Mouse (Mus musculus): ENCODE results near the gene Panx1. TPM values are rescaled to one million over a fixed set of nuclear protein-coding genes. Genes with fewer than 3 reads are reported as not detected.

Panx1 gene
- polyA plus RNA-seq, 1 experiment from 2014 or later = 77.7 TPM

DNA sequence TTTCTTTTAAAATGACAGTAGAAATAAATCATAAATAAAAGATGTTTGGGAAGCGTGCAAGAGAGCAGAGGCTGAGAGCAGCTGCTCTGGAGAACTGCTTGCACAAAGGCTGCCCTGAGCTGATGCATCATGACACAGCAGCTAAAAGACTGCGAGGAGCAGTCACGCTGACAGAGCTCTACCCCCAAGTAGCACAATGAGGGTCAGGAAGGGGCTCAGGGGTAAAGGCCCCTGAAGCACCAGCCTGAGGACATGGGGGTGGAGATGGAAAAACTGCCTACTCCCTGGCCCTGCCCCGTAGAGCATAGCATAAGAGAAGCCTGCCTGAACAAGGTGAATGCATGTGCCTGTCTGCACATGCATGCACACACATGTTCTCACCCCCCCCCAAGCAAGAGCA lies 8.5 kb downstream of the Panx1 start:
- peak; percentile 27 for DNase-seq (ENCODE audit: low spot score)
- Histone ChIP-seq H3K4me3 (no peak overlapping the region), H3K9me3 (replicated peaks) (no peaks in the 10 kb centered on the region; the same call in 1 of the 2 replicates), H3K27ac (replicated peaks) (peak overlapping the region; percentile 74), H3K27me3 (ENCODE audit: low read depth, poor library complexity, severe bottlenecking) (no peaks in the 10 kb centered on the region), H3K36me3 (peaks cover 40% of the 10 kb centered on the region), H3K4me1 (peaks cover 22% of the 10 kb centered on the region)
- 42% methylated on average over 4 of the region's 4 CpGs for WGBS

DNA sequence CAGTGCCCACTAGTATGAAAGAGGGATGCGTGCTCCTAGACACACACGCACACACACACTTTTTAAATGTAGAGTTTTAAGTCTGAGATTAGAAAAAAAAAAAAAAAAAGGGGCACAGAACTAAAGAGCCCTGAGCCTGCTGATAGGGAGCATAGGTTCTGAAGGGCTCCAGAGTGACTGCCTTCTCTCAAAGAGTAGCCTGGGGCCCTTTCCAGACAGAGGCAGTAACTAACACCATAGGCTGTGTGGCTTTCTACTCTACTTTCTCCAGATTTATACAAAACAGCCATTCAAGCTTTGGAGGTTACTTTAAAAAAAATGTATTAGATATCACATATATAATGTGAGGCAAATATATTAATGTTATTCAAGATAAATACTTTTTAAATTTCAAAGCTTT lies 8.9 kb downstream of the Panx1 start:
- Histone ChIP-seq H3K9me3 (replicated peaks) (no peaks in the 10 kb centered on the region; the same call in 1 of the 2 replicates), H3K4me1 (peaks cover 22% of the 10 kb centered on the region), H3K4me3 (no peak overlapping the region), H3K36me3 (peaks cover 40% of the 10 kb centered on the region), H3K27ac (replicated peaks) (peak overlapping the region; percentile 61; the same call in 1 of the 2 replicates), H3K27me3 (ENCODE audit: low read depth, poor library complexity, severe bottlenecking) (no peaks in the 10 kb centered on the region)
- WGBS = 93% methylated on average over 2 of the region's 2 CpGs
- DNase-seq (ENCODE audit: low spot score) = no peak

DNA sequence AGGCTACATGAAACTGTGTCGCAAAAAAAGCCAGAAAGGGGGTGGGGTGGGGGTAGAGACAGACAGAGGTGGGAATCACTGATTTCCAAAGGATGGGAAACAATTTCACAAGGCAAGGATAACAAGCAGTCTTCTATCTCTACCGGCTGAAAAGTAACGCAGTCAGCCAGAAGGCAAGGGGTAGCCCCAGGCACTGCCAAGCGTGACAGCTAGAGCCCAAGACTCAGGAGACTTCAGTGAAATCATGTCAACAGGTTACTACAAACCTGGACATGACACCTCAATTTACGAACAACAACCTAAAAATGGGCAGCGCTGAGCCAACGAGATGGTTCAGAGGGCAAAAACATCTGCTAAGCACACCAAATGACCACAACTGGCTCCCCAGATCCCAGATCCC lies 9.3 kb downstream of the Panx1 start:
- H3K4me1 ChIP-seq = peaks cover 22% of the 10 kb centered on the region
- H3K27me3 ChIP-seq (ENCODE audit: low read depth, poor library complexity, severe bottlenecking) = no peaks in the 10 kb centered on the region
- no peaks in the 10 kb centered on the region; the same call in 1 of the 2 replicates for H3K9me3 ChIP-seq (replicated peaks)
- 88% methylated on average over 7 of the region's 7 CpGs for WGBS
- H3K4me3 ChIP-seq = no peak overlapping the region
- DNase-seq (ENCODE audit: low spot score) = no peak
- 0 out of 2 replicates have a peak overlapping the region, but pooled peaks have one; percentile 61 for H3K27ac ChIP-seq (replicated peaks)
- peaks cover 37% of the 10 kb centered on the region for H3K36me3 ChIP-seq

DNA sequence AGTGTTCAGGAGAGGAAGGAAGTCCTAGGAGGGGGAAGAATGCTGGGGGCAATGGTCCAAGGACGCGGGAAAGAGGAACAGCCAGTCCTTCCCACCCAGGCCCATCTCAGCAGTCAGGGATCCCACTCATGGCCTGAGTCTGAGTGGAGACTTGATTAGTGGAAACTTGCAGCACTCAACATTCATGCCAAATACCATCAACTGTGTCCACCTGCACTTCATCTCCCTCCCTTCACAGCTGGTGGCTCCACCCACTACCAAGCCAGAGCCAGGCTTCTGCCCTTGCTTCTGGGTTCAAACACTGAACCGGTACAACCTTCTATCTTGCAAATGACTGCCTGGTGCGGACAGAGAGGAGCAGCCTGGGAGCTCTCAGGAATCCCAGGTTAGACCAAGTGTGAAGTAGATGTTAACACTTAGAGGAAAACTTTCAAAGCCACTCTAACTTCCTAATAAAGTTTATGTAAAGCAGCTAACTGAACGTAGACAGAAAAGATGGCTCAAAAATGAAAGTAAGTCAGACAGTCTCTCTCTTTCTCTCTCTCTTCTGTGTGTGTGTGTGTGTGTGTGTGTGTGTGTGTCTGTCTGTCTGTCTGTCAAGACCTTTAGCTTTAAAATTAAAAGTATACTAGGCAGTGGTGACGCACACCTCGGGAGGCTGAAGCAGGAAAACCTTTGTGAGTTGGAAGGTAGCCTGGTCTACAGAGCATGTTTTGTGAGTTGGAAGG lies 10.6 kb downstream of the Panx1 start:
- H3K27me3 ChIP-seq (ENCODE audit: low read depth, poor library complexity, severe bottlenecking) = no peaks in the 10 kb centered on the region
- no peak overlapping the region for H3K27ac ChIP-seq (replicated peaks)
- peaks cover 28% of the 10 kb centered on the region for H3K36me3 ChIP-seq
- no peaks in the 10 kb centered on the region; the same call in 1 of the 2 replicates for H3K9me3 ChIP-seq (replicated peaks)
- 88% methylated on average over 7 of the region's 7 CpGs for WGBS
- H3K4me3 ChIP-seq = no peak overlapping the region
- H3K4me1 ChIP-seq = peaks cover 22% of the 10 kb centered on the region
- DNase-seq (ENCODE audit: low spot score) = no peak

DNA sequence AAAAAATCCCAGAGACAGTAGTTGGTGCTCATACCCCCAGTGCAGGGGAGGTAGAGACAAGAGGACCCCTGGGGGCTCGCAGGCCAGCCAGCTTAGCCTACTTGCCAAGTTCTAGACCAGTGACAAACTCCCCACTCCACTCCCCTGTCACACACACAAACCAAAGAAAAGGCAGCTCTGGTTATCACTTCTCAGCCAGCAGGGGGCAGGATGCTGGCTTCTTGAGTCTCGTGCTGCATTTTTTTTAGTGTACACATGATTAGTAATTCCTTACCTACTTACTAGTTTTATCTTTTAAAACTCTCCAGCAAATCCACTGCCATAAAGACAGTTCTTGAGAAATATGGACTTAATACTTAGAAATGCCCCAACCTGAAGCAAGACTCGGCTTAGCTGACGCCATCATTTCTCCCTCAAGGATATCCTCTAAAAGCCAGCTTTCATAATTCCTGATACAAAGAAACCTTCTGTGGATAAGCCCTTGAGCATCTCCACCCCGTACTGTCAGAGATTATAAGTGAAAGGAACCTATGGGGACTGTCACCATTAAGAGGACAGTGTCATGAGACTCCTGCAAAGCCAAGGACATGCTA lies 11.6 kb downstream of the Panx1 start:
- no peaks in the 10 kb centered on the region; the same call in 1 of the 2 replicates for H3K9me3 ChIP-seq (replicated peaks)
- peaks cover 22% of the 10 kb centered on the region for H3K4me1 ChIP-seq
- 71% methylated on average over 5 of the region's 5 CpGs for WGBS
- no peak overlapping the region for H3K4me3 ChIP-seq
- peaks cover 23% of the 10 kb centered on the region for H3K36me3 ChIP-seq
- no peak for DNase-seq (ENCODE audit: low spot score)
- H3K27me3 ChIP-seq (ENCODE audit: low read depth, poor library complexity, severe bottlenecking) = no peaks in the 10 kb centered on the region
- no peak overlapping the region for H3K27ac ChIP-seq (replicated peaks)

DNA sequence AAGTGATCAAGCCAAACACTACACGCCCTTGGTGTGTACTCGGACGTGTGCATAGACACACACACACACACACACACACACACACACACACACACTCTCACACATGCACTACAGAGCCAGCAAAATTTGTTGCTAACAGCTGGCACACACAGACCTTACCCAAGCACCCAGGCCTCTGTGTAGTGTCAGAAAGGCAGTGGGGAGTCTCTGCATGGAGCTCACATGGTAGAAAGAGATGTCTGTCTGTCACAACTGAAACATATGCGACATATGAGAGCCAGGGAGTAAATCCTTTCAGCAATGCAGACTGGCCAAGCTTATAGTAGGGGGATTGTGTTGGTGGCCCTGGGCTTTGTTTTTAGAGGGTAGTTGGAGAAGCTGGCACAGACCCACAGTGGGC lies 12.5 kb downstream of the Panx1 start:
- DNase-seq (ENCODE audit: low spot score) = no peak
- Histone ChIP-seq H3K4me1 (peaks cover 20% of the 10 kb centered on the region), H3K36me3 (peaks cover 19% of the 10 kb centered on the region), H3K4me3 (no peak overlapping the region), H3K27me3 (ENCODE audit: low read depth, poor library complexity, severe bottlenecking) (no peaks in the 10 kb centered on the region), H3K9me3 (replicated peaks) (no peaks in the 10 kb centered on the region; the same call in 1 of the 2 replicates), H3K27ac (replicated peaks) (no peak overlapping the region)
- WGBS = 90% methylated on average over 4 of the region's 4 CpGs

DNA sequence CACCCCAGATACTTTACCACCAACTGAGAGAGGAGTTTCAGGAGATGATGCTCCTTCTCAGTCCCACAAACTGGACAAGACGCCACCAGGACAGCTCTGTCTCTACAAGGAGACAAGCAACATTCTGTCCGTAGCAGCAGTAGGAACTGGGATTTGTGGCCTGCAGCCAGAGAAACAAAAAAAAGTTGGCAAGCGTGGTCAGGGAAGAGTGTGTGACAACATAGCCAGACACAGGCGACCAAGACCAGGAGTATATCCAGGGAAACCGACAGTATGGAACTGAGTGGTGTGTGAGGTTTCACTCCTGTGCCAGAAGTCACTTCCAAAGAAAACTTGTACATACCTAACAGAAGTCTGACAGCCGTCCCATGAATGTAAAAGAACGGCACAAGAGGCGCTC lies 14.5 kb downstream of the Panx1 start:
- H3K9me3 ChIP-seq (replicated peaks) = peaks cover 8% of the 10 kb centered on the region; the same call in 1 of the 2 replicates
- peaks cover 32% of the 10 kb centered on the region for H3K36me3 ChIP-seq
- H3K27ac ChIP-seq (replicated peaks) = no peak overlapping the region
- 86% methylated on average over 8 of the region's 8 CpGs for WGBS
- H3K4me3 ChIP-seq = no peak overlapping the region
- DNase-seq (ENCODE audit: low spot score) = no peak
- H3K27me3 ChIP-seq (ENCODE audit: low read depth, poor library complexity, severe bottlenecking) = no peaks in the 10 kb centered on the region
- H3K4me1 ChIP-seq = peaks cover 4% of the 10 kb centered on the region; the same call in 1 of the 2 replicates

DNA sequence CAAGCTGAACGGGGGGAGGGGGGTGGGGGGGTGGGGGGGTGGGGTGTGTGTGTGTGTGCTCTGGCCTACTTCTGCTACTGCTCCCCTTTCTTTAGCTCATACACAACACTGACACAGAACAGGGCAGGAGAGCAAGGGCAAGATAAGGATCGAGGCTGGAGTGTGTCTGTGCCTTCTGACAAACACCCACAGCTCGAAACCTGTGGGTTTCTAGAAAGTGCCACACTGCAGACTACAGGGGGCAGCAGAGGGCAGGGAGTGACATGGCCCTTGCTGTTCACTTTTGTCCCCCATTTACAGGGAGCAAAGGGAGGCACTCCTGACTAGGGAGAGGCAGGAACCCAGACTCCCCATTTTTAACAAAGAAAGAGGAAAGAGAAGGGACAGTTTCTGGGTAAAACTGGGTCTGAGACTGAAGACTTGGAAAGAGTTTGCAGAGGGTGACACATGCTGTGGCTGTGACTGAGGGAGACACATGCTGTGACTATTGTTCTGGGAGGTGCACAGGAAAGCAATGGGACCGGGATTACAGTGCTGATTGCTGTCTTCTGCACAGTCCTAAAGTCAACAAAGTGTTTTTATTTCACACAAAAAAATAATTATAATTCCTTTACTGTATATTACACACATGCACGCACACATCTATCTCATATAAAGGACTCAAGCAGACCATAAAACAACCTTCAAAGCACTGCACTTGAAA lies 16.1 kb downstream of the Panx1 start:
- H3K27ac ChIP-seq (replicated peaks) = no peak overlapping the region
- DNase-seq (ENCODE audit: low spot score) = peak; percentile 26
- peaks cover 36% of the 10 kb centered on the region for H3K36me3 ChIP-seq
- peaks cover 8% of the 10 kb centered on the region; the same call in 1 of the 2 replicates for H3K9me3 ChIP-seq (replicated peaks)
- no peak overlapping the region for H3K4me3 ChIP-seq
- WGBS = 65% methylated on average over 5 of the region's 5 CpGs
- H3K4me1 ChIP-seq = no peaks in the 10 kb centered on the region
- no peaks in the 10 kb centered on the region for H3K27me3 ChIP-seq (ENCODE audit: low read depth, poor library complexity, severe bottlenecking)

DNA sequence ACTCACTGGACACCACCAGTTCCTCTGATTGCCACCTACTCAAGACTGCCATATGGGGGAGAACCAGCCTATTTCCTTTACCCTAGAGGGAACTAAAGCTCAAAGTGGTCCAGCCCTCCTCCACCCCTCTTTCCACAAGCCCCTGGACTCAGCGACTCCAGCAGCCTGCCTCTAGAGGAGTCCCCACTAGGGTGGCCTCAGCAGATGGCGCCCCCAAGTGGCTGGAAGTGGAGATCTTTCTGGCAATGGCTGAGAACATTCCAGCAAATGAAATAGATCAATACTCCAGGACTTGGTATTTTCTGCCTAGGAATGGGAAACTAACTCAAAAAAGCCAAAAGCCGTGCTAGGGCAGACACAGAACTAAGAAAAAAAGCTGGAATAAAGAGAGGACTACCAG lies 17.6 kb downstream of the Panx1 start:
- H3K27me3 ChIP-seq (ENCODE audit: low read depth, poor library complexity, severe bottlenecking) = no peaks in the 10 kb centered on the region
- H3K4me3 ChIP-seq = no peak overlapping the region
- no peaks in the 10 kb centered on the region for H3K4me1 ChIP-seq
- H3K27ac ChIP-seq (replicated peaks) = no peak overlapping the region
- no peak for DNase-seq (ENCODE audit: low spot score)
- H3K36me3 ChIP-seq = peaks cover 33% of the 10 kb centered on the region
- H3K9me3 ChIP-seq (replicated peaks) = peaks cover 8% of the 10 kb centered on the region; the same call in 1 of the 2 replicates
- 69% methylated on average over 3 of the region's 3 CpGs for WGBS

DNA sequence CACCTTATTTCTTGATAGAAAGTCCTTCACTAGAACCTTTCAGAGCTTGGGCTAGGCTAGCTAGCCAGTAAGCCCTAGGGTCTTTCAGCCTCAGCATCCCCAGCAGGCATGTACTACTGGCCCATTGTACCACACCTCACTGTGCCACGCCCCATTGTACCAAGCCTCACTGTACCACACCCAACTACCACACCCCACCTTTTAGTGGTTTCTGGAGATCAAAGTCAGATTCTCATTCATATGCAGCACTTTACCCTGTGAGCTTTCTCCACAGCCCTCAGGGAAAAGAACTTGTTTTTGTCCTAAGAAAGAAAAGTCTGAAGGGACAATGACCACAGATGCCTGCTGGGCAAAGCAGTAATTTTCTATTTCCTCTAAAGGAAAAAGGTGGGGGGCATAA lies 22.2 kb downstream of the Panx1 start:
- no peak for DNase-seq (ENCODE audit: low spot score)
- Histone ChIP-seq H3K4me1 (no peaks in the 10 kb centered on the region), H3K27me3 (ENCODE audit: low read depth, poor library complexity, severe bottlenecking) (no peaks in the 10 kb centered on the region), H3K27ac (replicated peaks) (no peak overlapping the region), H3K9me3 (replicated peaks) (peaks cover 8% of the 10 kb centered on the region; the same call in 1 of the 2 replicates), H3K4me3 (no peak overlapping the region), H3K36me3 (peaks cover 53% of the 10 kb centered on the region)
- WGBS = 88% methylated on average over 1 of the region's 1 CpGs

DNA sequence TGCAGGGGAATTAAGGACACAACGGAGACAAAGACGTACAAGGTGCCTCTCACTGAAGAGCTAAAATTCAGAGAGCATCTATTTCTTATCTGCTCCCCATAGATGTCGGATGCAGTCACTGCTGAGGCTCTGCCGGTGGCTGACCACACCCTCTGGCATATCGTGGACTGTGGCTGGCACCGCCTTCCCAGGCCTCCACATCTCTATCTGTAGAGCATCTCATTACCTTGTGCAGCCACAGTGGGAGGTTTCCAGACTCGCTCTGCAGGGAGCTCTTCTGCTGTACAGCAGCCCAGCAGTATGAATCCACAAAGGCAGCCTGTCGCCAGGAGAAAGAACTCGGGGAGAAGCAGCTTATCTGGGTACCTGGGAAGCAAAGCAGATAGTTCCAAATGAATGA lies 24.1 kb downstream of the Panx1 start:
- Histone ChIP-seq H3K4me3 (no peak overlapping the region), H3K9me3 (replicated peaks) (peaks cover 2% of the 10 kb centered on the region; the same call in 1 of the 2 replicates), H3K4me1 (no peaks in the 10 kb centered on the region), H3K27me3 (ENCODE audit: low read depth, poor library complexity, severe bottlenecking) (no peaks in the 10 kb centered on the region), H3K27ac (replicated peaks) (no peak overlapping the region), H3K36me3 (peaks cover 54% of the 10 kb centered on the region)
- WGBS = 81% methylated on average over 9 of the region's 9 CpGs
- no peak for DNase-seq (ENCODE audit: low spot score)

DNA sequence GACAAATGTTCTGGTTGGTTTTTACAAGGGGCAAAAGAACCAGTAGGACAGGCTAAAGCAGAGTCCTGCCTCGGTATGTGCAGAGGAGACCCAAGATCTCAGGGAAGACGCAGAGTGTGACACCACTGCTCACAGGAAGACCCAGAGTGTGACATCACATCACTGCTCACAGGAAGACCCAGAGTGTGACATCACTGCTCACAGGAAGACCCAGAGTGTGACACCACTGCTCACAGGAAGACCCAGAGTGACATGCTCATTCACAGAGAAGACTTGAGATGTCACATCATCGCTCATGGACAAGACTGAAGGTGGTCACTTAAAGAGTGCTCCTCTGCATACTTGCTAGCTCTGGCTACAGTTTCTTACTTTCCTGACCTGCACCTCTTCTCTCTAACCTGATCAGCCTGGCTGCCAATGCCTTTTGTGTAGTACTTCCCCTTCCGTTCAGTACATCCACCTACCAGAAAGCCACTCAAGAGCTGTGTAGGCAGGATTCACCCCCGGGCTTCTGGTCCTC lies 24.7 kb downstream of the Panx1 start:
- no peak overlapping the region for H3K4me3 ChIP-seq
- no peaks in the 10 kb centered on the region for H3K9me3 ChIP-seq (replicated peaks)
- H3K27ac ChIP-seq (replicated peaks) = no peak overlapping the region
- H3K4me1 ChIP-seq = no peaks in the 10 kb centered on the region
- no peak for DNase-seq (ENCODE audit: low spot score)
- peaks cover 51% of the 10 kb centered on the region for H3K36me3 ChIP-seq
- 91% methylated on average over 5 of the region's 5 CpGs for WGBS
- no peaks in the 10 kb centered on the region for H3K27me3 ChIP-seq (ENCODE audit: low read depth, poor library complexity, severe bottlenecking)

Data from midbrain, embryonic 10.5 days (tissue).